Mouse (Mus musculus) small intestine, adult 2 months (tissue): ENCODE data around the gene Nmnat3. TPM values are rescaled to one million over a fixed set of nuclear protein-coding genes. Genes with fewer than 3 reads are reported as not detected.
A peak's percentile ranks its signal among the peaks of the same experiment; 100 is the strongest.

Experiments used
- H3K27ac ChIP-seq: fragments of 200-500 bp; 2 replicates; pipeline ENCODE4 v1.5.1; 2012; ENCODE audit warnings: low read depth, low read length, control low read depth, inconsistent platforms; ENCODE audit not compliant: insufficient read depth
- H3K27me3 ChIP-seq: fragments of 200-500 bp; 2 replicates; pipeline ENCODE4 v1.6.1; 2012; ENCODE audit warnings: mild to moderate bottlenecking, moderate library complexity, low read length, inconsistent platforms; ENCODE audit not compliant: control insufficient read depth, insufficient read depth
- H3K36me3 ChIP-seq: fragments of 200-500 bp; 2 replicates; pipeline ENCODE4 v1.6.1; 2012; ENCODE audit warnings: mild to moderate bottlenecking, low read length, control low read depth, inconsistent platforms; ENCODE audit not compliant: control insufficient read depth, insufficient read depth
- H3K4me1 ChIP-seq: fragments of 200-500 bp; 2 replicates; pipeline ENCODE4 v1.6.1; 2012; ENCODE audit warnings: low read length, inconsistent platforms, mixed read lengths; ENCODE audit not compliant: control insufficient read depth, insufficient read depth, insufficient read length
- H3K4me3 ChIP-seq: fragments of 200-500 bp; 2 replicates; pipeline ENCODE4 v1.5.1; 2012; ENCODE audit warnings: low read depth, mild to moderate bottlenecking, control low read depth, inconsistent platforms, low read length, moderate library complexity
- CTCF ChIP-seq: fragments of 200-500 bp; IDR thresholded peaks from 2 replicates; pipeline ENCODE4 v1.5.1; 2012; ENCODE audit warnings: low read depth, mild to moderate bottlenecking, control low read depth, inconsistent platforms, low read length, moderate library complexity, mixed read lengths; ENCODE audit not compliant: insufficient replicate concordance, insufficient read length; ENCODE audit errors: extremely low read depth
- POLR2A ChIP-seq: fragments of 200-500 bp; IDR thresholded peaks from 2 replicates; pipeline ENCODE4 v1.6.1; 2012; ENCODE audit warnings: low read depth, mild to moderate bottlenecking, control low read depth, inconsistent platforms, low read length, moderate library complexity
- WGBS: fragments of 180-500 bp; shearing (Covaris S2); methylation state at CpG from one replicate; pipeline ENCODE4 v1.1.7; 2018; 5-methylcytosine and 5-hydroxymethylcytosine counted together
- polyA plus RNA-seq: library from polyadenylated mRNA; depleted of rRNA; stranded (reverse); fragments of >200 nt; gene quantifications from 2 replicates; pipeline ENCODE4 v1.2.3, GENCODE M21; 2012; rRNA removed

Gene Nmnat3
- polyA plus RNA-seq, 1 experiment = 9.9 TPM

DNA sequence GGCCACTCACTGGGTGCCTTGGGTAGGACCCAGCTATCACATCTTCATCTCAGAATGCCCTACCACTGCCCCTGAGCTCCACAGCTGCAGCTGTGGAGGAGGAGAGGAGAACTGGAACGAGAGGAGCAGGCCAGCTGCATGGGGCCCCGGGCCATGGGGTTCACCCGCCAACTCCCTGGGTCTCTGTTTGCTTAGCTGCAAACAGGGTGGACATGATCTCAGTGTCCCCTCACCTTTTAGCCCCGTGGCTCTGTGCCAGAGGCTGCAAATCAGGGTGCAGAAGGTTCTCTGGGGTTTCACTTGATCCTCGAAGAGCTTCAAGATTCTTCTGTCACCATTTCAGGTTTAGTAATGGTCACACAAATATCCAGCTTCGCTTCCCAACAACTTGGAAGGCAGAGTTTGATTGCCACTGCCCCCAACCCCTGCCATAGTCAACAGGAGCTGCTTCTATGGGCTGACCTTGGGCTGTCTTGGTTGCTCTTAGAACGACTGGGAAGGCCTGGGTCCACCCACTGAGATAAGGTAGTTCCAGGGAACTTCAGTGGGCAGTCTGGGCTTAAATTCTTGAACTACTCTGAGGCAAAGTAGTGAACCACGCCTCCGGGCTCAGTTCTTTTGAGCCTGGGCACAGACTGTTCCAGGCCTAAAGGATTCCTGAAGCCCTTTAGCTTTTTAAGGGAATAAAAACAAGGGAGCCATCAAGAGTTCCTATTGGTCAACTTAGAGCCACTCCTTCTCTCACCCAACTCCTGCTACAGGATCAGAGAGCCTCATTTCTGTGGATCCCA, 158.3 kb downstream of the Nmnat3 start:
- no peak overlapping the region for H3K27ac ChIP-seq
- H3K36me3 ChIP-seq = no peaks in the 10 kb centered on the region
- peaks cover 15% of the 10 kb centered on the region; the same call in 1 of the 2 replicates for H3K4me1 ChIP-seq
- no peaks in the 10 kb centered on the region for H3K27me3 ChIP-seq
- TF ChIP-seq POLR2A (no peak), CTCF (no peak)
- H3K4me3 ChIP-seq = no peak overlapping the region
- 46% methylated on average over 9 of the region's 9 CpGs for WGBS

DNA sequence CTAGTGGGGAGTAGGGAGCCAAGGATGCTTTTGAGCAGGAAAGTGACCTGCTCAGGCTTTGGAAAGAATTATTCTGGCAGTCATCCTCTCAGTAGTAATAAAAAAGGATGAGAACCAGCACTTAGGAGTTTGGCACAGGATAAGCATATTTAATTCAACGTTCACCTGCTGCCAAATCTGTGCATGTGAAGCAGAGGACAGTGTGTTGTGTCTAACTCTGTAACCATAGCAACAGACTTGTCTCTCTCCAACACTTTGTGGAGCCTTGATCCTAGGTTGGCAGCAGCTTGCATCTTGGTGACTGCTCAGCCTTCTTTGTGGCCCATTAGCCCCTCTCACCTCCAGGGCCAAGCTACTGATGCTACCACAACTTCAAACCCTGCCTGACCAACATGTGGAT, 163.7 kb downstream of the Nmnat3 start:
- Histone ChIP-seq H3K27ac (no peak overlapping the region), H3K27me3 (no peaks in the 10 kb centered on the region), H3K4me1 (peaks cover 2% of the 10 kb centered on the region; the same call in 1 of the 2 replicates), H3K36me3 (no peaks in the 10 kb centered on the region), H3K4me3 (no peak overlapping the region)
- 50% methylated on average over 1 of the region's 1 CpGs for WGBS
- no peak for TF ChIP-seq POLR2A
- TF ChIP-seq CTCF = no peak

DNA sequence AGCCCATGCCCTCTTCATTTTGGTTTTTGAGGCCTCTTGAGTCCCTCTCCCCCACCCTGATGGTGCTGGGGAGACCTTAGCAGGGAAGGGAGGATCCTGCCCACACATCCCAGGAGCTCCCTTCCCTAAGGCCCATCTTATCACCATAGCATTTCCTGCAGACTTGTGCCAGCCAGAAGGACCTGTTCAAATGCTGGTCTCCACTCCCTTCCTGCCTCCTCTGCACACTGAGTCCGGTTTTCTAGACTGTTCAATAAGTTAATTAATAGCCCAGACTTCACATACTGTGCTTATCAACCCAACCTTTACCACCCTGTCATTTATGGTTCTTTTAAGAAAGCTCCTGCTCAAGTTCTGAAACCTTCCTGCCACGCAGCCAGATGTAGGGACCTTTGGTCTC, 179.5 kb downstream of the Nmnat3 start:
- Histone ChIP-seq H3K4me1 (peaks cover 16% of the 10 kb centered on the region; the same call in 1 of the 2 replicates), H3K27ac (peak overlapping the region; percentile 88), H3K27me3 (no peaks in the 10 kb centered on the region), H3K36me3 (no peaks in the 10 kb centered on the region), H3K4me3 (no peak overlapping the region)
- 18% methylated on average over 2 of the region's 2 CpGs for WGBS
- TF ChIP-seq CTCF (no peak), POLR2A (no peak)

Other genes starting within 250 kb of the Nmnat3 start
- gene Rbp1, start 135.5 kb downstream of the Nmnat3 start, polyA plus RNA-seq = 1.0 and 5.1 TPM in 2 replicates
- 341 and 589 TPM in 2 replicates for gene Rbp2, start 198.7 kb downstream of the Nmnat3 start, polyA plus RNA-seq